Mouse (Mus musculus) lung, adult 2 months (tissue): ENCODE measurements around the gene Igbp1b.

Source experiments
- CTCF ChIP-seq: fragments of 200-500 bp; IDR thresholded peaks from 2 replicates; pipeline ENCODE4 v1.5.1; 2011; ENCODE audit warnings: mild to moderate bottlenecking, low read length, control low read depth; ENCODE audit not compliant: insufficient read depth
- POLR2A ChIP-seq: fragments of 200-500 bp; IDR thresholded peaks from 2 replicates; pipeline ENCODE4 v1.6.1; 2011; ENCODE audit warnings: low read depth, mild to moderate bottlenecking, control low read depth, low read length, borderline replicate concordance; ENCODE audit errors: extremely low read depth

DNA sequence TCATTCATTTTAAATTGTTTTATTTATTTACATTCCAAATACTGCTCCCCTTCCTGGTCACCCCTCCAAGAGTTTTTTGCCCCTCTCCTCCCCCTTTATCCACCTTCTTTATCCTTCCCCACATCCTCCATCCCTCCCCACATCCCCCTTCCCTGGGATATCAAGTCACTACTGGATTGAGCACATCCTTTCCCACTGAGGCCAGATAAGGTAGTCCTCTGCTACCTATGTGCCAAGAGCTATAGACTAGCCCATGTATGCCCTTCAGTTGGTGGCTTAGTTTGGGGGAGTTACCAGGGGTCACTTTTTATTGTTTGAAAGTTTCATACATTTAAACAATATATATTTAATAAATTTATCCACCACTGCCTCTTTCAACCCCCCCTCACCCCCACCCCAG, 24.6 kb upstream of the Igbp1b start:
- no peak for TF ChIP-seq POLR2A
- no peak for TF ChIP-seq CTCF
